Mouse (Mus musculus) MEL-GATA-1-ER (cell line): ENCODE data around the gene Vangl2.

Experiments used
- DNase-seq: peaks from one replicate; pipeline ENCODE4 v3.0.0-alpha.2; 2012; ENCODE audit warnings: low read depth; ENCODE audit errors: extremely low read depth

The Vangl2 gene

DNA sequence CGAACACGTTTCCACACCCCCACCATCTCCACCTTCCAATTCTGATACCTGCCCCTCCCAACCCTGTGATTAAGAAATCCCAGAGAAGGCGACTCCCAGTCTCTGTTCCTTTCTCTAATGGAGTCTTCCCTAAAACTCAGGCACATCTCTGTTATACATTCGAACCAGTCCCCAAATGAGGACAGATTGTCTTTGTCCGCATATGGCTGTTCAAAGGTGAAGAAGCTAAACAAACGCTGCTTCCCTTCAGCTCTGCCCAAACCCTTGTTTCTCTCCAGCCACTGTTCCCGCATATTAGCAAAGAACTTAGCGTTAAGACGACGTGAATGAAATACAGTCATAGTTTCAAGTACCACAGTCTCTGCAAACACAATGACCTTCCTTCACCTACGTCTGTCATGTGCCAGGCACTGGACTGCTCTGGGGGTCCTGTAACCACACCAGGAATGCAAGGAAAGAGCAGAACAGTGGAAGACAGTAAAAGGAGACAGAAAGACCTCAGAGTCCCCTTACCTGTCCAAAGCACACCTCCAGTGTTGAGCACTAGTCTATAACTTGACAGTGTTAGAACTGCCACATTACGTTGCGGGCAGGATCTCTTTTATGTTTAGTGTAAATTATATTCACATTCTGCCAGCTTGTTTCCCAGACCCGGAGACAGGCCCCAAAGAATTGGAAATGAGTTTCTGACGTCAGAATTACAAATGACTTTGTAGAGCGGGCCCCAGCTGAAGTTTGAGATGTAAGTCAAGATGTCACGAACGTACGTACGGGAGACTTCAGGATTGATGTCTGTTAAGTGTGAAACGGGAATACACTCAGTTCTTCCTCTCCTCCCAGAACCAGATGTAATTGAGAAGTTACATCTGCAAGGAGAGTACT lies at the start of gene Vangl2:
Vangl2 (minus strand) TSS at position 51 of the 882 bp plus-strand sequence.
- DNase-seq: no peak

DNA sequence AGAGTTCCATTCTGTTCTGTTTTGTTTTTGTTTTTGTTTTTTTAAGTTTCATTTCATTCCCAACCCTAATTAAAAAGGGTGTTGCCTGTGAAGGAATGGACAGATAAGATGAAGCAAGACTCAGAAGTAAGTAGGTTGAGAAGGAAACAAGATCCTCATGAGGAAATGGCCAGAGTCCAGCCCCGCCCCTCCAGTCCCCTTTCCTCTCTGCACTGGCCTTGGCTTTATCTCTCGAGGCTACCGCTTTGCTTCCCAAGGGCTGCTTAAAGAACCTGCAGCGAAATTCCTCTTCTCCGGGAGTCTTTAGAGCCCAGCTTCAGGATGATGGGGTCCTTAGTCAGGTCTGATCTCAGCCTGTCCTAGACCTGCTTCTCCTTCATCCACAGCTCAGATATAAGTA lies 49.7 kb upstream of the Vangl2 start:
- DNase-seq: no peak

DNA sequence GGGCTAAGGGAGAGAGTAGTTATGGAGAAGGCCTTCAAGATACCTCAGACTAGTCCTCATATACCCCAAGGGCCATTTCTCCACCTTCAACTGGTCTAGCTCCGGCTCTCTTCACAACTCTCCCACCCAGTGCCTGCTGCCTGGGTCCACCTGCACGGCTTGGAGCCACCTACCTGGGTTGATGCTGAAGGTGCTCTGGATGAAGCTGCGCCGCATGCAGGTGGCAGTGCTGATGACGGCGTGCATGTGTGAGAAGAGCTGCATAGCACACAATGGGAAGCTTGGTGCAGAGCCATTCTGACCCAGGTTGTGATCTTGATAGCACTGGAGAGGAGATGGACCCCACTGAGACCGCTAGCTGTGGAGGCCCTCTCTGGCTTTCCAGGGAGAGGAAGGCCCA lies 44.4 kb upstream of the Vangl2 start:
- DNase-seq: no peak

DNA sequence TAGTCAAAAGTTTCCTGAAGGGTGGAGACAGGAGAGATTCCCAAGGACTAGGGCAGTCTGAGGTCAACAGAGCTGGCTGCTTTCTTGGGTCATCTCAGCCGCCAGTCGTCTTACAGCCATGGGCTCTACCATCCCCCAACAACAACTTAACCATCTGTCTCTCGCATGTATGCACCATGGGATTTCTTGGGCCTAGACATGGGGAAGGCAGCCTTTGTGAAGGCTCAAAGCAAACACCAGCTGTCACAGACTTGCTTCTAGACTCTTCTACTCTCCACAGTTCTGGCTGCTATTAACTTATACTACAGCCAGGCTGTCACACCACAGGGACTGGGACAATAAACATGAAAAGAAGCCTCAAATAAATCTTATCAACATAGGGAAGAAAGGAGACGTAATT lies 43.3 kb upstream of the Vangl2 start:
- DNase-seq: no peak

DNA sequence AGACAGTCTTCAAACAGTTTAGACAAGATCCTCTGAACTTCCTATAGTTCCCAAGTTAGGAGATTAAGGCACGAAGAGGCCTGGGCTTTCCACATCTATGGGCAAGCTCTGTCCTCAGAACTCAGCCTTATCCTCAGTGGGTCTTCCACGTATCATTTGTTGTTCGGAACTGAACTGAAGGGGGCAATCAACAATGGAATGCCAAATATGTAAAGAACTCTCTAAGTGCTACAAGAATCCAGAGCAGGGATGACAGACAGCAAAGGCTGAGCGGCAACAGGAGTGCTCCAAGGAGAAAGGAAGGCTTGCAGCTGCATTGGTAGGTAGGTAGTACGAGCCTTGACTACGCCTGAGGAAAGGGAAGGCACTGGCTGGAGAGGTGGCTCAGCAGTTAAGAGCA lies 42.0 kb upstream of the Vangl2 start:
- no peak for DNase-seq

DNA sequence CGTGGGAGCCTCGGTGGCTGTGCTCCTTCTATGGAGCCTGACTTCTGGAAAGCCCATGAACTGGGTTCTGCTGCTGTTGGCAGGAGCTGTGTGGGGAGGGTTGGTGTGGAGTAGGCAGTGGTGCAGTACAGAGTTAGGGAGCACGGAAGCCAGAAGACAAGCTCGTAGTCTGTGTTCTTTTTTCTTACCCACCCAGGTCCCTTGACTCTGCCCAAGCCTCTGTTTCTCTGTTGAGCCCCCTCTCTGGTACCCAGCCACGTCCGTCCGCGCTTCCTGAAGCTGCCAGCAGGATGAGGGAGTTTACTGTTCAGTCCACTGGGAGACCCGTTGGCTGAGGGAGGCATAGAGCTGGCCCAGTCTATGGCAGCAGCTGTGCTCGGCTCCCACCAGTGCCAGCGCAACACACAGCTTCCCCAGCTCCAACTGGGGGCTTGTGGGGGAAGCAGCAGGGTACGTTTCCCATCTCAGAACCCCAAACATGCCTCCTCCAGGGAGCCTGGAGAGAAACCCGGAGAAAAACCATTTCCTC lies 36.4 kb upstream of the Vangl2 start:
- no peak for DNase-seq

DNA sequence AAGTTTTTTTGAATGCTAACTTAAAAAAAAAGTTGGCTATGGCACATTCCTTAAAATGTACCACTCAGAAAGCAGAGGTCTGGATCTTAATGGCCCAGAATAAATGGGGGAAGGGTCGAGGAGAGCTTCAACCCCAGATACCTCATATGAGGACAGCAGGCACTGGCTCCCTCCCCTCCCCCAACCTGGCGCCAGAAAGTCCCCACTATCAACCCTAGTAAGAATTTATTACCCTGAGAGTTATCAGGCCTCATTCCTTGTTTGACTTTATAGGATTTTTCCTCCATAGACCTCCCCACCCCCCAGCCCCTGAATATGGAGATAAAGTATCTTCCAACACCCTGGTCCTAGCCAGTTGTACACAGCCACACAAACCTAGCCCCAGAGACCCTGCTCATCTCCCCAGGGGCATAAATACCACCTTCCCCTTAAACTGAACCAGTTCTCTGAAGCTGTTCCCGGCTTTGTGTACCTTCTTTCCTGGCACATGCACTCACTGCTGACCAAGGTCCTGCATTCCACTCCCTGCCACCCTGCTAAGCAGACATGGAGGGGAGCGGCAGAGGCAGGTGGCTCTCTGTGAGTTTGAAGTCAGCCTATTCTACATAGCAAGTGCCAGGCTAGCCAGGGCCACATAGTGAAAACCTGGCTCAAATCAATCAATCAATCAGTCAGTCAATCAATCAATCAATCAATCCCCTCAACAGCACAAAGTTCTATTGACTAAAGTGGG lies 35.2 kb upstream of the Vangl2 start:
- no peak for DNase-seq

DNA sequence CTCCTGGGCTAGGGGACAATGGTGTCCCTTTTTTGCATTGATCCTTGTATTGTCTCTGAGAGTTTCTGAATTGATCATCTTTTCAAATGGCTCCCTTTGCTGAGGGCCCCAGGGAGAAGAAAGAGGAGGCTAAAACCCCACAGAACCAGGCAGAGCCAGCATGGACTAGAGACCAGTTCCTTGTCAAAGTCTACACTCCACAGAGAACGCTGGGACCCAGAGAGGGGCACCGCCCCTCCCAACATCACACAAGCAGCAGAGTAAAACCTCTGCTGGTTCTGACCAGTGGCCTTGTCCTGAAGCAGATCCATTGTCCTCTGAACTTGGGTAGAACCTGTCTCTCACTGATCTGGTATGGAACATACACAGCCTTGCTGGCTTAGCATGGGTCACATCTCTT lies 33.9 kb upstream of the Vangl2 start:
- DNase-seq: no peak

DNA sequence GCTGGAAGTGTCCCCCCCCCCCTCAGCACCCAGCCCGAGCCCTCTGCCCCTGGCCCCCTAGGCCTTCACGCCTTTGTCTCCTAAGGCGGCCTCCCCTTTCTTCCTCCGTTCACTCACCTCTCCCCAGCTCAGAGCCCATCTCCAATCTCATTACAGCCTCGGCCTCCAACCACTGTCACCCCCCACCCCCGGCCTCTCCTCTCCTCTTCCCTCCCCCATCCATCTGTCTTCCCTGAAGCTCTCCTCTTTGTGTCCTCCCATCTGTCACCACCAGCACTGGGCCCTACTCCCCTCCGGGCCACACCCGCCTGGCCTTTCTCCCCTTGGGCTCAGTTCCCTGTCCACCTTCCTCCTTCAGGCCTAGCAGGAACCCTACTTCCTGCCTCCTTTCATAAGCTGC lies 33.0 kb upstream of the Vangl2 start:
- no peak for DNase-seq

DNA sequence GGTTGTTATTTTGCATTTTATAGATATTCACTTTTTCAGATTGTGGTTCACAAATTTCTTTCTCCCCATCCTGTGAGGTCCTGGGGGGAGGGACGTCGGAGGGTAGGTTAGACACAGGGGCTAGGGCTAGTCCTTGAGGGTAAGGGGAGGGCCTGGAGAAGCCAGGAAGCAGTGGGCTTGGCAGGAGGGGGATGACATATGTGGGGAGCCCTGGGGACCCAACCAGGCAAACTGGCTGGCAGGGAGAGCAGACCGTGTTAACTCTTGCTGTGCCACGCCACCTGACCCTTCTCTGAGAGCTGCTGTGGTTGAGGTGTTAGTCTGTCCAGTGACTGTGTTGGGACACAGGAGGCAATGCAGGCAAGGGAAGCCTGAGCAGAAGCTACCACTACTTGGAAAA lies 32.4 kb upstream of the Vangl2 start:
- DNase-seq: no peak

DNA sequence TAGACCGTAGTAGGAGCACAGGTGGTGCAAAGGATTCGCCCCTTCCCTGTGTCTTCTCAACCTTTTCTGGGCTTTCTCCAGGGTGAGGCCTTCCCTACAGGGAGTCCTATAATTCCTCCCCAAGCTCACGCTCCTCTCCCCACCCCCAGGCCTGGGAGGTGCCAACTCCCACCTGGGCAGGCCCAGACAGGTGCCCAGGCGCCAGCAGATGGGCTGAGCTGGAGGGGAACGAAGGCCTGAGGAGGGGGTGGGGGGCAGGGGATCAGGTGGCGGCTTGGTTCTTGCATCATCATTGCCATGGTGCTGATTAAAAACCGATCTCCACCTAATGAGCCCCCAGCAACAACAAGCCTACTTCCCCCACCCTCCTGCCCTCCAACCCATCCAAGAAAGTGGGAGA lies 30.6 kb upstream of the Vangl2 start:
- no peak for DNase-seq

DNA sequence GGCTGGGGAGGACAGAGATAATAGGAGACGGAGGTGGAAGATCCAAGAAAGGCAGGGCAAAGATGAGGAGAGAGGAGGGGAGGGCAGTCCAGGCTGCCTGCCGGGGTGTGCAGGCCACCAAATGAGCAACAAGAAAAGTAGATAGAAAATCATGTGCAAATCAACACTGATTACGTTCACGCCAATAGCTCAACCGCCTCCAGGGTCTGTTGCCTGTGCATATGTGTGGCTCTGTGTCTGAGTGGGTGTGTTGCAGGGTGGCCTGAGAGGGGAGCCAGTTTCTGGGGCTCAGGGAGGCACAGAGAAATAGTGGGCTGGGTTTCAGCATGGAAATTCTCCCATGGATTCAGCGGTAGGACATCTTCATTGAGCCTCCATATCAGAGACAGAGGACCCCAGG lies 30.1 kb upstream of the Vangl2 start:
- DNase-seq: no peak

DNA sequence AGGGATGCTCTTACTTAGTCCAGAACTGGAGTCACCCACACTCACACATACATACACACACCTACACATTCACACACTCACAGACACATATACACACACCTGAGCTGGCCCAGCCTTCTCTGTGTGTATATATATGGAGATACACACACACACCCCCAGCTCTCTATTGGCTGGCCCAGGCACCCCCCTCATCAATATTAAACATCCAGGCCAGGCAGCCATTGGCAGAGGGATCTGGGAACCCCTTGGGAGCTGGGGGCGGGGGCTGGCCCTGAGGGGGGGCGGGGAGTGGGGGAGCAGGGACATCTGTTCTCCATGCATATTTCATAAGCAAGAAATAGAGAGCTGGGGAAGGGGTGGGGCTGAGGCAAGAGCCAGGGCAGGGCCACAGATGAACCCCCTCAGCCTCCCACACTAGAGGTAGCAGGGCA lies 29.3 kb upstream of the Vangl2 start, which contains the start of gene Nhlh1:
Nhlh1 (minus strand) TSS at position 83 of the 431 bp plus-strand sequence.
- no peak for DNase-seq

DNA sequence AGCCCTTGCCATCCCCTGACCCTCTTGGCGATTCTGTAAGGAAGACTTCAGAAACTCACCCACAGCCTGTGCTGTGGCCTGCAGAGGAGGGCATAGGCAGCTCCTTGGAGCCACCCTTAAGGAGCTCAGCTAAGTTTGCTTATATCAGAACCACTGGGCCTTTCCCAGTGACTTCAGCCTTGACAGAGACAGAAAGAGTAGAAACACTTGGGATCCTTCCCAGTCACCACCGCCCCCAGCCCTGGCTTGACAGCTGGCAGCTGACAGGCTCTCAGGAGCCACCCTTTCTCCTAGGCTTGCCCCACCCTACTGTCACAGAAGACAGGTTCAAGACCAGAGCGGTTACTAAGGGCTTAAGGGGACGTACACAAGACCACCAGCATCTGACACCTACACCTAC lies 28.0 kb upstream of the Vangl2 start:
- DNase-seq: no peak

DNA sequence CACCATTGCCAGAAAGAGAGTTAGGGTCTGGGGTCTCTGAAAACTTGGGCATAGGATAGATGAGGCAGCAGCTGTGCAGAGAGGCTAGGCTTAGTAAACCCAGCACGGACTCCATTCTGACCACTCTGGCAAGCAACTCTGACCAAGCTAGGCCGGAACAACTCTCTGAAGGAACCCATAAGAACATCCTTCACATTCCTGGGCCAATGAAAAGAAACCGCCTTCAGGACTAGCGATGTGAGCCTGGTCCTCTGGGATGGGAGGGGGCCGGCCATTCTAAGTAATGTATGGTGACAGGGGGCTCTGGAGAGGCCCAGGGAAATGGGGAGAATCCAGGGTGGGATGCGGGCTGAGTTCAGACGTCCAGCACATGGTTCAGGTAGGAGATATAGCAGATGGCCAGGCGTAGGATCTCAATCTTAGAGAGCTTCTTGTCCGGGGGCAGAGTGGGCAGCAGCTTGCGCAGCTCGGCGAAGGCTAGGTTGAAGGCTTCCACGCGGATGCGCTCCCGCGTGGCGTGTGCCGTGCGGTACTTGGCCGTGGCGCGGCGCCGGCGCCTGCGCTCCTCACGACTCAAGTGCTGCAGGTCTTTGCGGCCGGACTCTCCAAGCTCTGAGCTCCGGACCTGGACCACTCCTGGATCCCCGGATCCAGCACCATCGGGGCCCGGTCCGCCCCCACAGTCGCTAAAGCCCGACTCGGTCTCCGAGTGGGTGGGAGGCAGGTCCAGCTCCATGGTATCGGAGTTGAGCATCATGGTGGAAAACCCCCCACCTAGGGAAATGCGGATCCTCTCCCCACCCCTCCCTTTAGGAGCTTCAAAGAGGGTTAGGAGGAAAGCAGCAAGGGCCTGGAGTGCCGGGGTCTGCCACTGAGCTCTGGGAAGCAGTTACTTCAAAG lies 25.5 kb upstream of the Vangl2 start:
- DNase-seq: no peak

DNA sequence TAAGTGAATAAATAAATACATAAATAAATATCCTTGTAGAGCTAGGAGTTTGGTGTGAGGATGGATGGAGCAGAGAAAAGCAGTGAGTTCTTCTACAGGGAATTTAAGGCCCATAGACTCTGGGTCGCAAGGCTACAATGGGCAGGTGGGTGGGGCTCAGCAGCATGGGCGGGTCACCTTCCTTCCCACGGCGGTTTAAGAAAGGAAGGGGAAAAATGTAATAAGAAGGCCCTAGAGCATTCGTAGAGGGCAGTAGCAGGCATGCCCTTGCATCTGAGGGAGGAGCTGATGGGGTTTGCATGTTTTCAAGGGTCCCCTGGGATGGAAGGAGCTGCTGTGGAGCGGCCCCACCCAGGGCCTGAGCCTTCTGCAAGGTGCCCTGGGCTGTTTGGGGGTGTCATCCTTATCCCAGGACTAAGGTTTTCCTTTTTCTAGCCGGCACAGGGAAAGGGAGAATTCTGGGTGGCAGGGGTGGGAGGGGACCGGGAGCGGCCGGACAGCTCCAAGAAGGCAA lies 24.6 kb upstream of the Vangl2 start:
- DNase-seq: no peak

DNA sequence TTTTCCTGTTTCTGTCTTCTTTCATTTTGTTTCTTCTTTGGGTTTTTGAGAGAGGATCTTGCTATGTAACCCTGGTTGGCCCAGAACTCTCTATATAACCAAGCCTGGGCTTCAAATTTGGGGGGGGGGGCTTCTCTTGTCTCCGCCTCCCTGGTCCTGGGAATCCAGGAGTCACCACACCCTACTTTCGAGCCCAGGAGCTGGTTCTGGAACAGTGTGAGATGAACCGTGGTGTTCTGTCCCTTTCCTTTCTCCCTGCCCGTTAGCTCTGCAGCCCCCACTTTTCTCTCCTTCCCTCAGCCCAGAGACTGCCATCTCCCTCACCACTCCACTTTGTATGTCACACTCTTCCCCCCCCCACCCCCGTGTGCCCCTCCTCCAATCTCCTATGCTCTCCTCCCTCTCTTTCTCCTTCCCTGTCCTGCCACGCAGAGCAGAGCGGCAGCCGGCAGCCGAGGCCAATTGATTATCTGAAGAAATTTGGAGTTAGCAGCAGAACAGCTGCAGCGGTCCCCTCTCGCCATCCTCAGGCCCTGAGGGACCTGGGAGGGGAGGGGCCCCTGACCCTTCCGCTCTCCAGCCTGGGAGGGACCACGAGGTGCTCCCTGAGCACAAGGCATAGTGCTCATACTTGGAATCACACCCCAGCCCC lies 21.0 kb upstream of the Vangl2 start:
- DNase-seq: no peak

DNA sequence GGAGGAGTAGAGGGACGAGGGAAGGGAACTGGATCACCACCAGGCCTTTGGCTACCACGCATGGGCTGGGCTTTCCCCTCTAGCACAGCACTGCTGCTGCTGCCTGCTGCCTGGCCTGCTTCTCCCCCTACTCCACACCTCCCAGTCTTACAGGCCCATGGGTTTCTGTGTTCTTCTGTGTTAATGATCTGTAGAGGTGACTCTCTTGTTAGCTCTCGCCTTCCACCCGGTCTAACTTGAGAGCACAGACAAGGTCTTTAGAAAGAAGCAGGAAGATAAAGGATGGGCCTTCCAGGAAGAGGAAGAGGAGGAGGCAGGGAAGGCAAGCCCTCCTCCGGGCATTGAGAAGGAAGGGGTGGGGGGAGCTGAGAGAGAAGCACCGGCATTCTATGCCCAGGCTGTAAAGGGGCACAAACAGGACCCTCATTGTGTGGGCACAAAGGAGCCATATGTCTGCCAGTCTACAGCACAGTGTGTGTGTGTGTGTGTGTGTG lies 20.0 kb upstream of the Vangl2 start:
- DNase-seq: no peak

DNA sequence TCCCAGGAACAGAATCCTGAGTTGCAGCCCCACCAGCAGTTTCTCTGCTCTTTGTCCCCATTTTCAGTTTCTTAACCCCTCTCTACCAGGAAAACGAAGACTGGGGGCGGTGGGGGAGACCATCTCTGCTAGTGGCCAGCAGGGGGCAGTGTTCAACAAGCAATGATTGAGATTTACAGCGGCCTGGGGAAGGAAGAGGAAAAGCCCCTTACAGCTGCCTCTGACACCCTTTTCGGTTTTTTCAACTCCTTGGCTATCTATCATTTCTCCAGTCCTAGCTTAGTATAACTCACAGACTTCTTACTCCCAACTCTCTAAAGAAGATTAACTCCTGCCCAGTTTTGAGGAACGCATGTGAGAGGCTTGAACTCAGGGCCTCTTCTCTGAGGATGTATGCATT lies 18.7 kb upstream of the Vangl2 start:
- DNase-seq: peak; percentile 64

DNA sequence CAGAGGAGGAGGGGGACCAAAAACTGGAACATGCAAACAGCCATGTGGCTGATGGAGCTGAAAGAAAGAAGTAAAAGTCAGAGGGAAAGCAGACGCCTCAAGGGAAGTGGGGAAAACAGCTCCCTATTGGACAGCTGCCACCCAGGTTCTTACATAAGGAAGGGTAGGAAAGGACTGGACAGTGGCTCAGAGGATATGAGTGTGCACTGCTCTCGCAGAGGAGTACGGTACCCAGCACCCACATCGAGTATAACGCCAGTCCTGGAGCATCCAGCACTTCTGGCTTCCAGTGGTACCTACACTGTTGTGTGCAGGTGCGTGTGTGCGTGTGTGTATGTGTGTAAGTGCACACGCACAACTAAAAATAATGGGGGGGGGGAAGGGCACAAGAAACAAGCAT lies 18.2 kb upstream of the Vangl2 start:
- DNase-seq: no peak
